Mouse (Mus musculus) macrophage (primary cell): ENCODE results near the gene Evx1. TPM values are rescaled to one million over a fixed set of nuclear protein-coding genes. Genes with fewer than 3 reads are reported as not detected.

Source experiments
- H3K27ac ChIP-seq: fragments of 350-480 bp; formaldehyde crosslinking; 2 replicates; pipeline ENCODE4 v1.9.0; 2021
- H3K36me3 ChIP-seq: fragments of 350-480 bp; formaldehyde crosslinking; 2 replicates; pipeline ENCODE4 v1.9.0; 2021; ENCODE audit errors: inconsistent target
- H3K4me3 ChIP-seq: fragments of 350-480 bp; formaldehyde crosslinking; 2 replicates; pipeline ENCODE4 v1.9.0; 2021; ENCODE audit errors: inconsistent target
- H3K79me2 ChIP-seq: fragments of 350-480 bp; formaldehyde crosslinking; 2 replicates; pipeline ENCODE4 v1.9.0; 2021; ENCODE audit errors: inconsistent target
- WGBS: methylation state at CpG from one replicate; pipeline ENCODE4 v1.1.7; 2026; ENCODE audit warnings: inconsistent platforms; ENCODE audit not compliant: missing documents; 5-methylcytosine and 5-hydroxymethylcytosine counted together
- polyA plus RNA-seq: library from polyadenylated mRNA; stranded (reverse); fragments of 250-400 nt; gene quantifications from 3 replicates; pipeline ENCODE4 v1.2.4, GENCODE M21; 2018; ENCODE audit warnings: inconsistent platforms
- total RNA-seq, 78 experiments: library from RNA; depleted of rRNA; stranded (reverse); fragments of 250-400 nt; gene quantifications; 1 replicate in 9 of 78; 2 replicates in 24 of 78; 3 replicates in 43 of 78; 4 replicates in 2 of 78; pipeline ENCODE4 v1.2.4; 2018; ENCODE audit warnings: inconsistent platforms in 56 of 78

Gene Evx1
- total RNA-seq (2018; cell fraction: chromatin; rRNA removed) = not detected
- total RNA-seq (2018; cell fraction: cytosol; rRNA removed) = not detected
- total RNA-seq (2018; cell fraction: nucleus; rRNA removed) = not detected
- polyA plus RNA-seq = not detected in 3 replicates

DNA sequence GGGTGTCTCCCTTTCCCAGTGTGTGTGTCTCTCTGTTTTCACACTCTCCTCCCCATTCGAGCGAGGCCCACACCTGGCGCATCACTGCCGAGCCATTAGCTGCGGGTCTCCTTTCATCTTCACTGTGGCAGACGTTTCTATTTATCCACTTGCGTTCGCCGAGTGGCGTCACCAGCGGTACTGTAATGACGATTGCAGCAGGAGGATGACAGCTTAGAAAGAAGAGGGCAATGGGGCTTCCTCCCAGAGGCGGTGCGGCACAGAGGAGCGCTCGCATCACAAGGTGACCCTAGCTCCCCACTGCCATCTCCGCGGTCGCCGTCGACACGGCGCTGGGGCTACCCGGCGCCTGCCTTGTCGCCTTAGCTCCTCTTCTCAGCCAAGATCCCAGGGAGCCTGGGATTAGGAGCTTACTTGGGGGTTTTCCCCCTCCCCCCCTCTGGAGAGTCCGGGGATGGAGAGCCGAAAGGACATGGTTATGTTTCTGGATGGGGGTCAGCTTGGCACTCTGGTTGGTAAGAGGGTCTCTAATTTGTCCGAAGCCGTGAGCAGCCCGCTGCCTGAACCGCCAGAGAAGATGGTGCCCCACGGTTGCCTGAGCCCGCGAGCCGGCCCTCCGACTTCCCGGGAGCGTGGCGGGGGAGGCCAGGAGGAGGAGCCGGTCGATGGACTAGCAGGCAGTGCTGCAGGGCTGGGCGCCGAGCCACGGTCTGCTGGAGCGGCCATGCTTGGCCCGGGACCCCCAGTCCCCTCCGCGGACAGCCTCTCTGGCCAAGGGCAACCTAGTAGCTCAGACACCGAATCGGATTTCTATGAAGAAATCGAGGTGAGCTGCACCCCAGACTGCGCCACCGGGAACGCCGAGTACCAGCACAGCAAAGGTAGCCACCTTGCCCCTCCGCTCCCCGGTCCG is at the start of gene Evx1:
Gene Evx1 (plus strand): TSS at position 108 of the 913 bp plus-strand sequence.
- H3K4me3 ChIP-seq = no peak within 1 kb of the TSS
- no peak within 1 kb of the TSS for H3K27ac ChIP-seq
- 6% methylated on average over 59 of the region's 59 CpGs for WGBS
- H3K36me3 ChIP-seq = no peaks in the 10 kb centered on the region
- H3K79me2 ChIP-seq = no peaks in the 10 kb centered on the region

DNA sequence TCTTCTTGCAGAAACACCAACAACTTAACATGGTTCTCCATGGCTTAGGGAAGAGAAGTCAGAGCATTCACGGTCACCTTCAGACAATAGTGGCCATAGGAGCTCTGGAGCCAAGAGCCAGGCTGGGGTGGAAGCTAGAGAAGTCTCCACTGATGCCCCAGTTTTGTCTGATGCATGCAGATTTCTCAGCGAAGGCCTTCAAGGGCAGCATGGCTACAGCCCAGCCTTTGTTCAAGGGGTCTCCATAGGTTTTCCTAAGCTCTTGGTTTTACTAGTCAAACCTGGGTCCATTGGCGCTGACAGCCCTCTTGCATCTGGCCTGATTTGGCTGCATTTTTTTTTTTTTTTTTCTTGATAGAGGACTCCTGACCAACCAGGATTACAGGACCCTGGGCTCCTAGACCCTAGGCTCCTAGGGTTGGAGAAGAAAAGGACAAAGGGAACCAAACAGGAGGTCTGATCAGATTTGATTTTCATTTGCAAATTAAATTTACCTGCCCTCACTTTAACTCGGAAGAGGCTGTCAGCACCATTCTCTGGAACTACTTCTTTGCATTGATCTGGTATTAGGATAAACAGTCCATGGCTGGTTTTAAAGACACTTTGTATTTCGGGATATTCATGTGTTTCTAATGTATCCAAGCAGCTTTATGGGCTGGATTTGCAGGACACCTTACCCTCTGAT is 49.0 kb upstream of the Evx1 start:
- H3K79me2 ChIP-seq = no peaks in the 10 kb centered on the region
- no peaks in the 10 kb centered on the region for H3K36me3 ChIP-seq
- H3K27ac ChIP-seq = no peak overlapping the region
- 20% methylated on average over 5 of the region's 5 CpGs for WGBS
- no peak overlapping the region for H3K4me3 ChIP-seq

DNA sequence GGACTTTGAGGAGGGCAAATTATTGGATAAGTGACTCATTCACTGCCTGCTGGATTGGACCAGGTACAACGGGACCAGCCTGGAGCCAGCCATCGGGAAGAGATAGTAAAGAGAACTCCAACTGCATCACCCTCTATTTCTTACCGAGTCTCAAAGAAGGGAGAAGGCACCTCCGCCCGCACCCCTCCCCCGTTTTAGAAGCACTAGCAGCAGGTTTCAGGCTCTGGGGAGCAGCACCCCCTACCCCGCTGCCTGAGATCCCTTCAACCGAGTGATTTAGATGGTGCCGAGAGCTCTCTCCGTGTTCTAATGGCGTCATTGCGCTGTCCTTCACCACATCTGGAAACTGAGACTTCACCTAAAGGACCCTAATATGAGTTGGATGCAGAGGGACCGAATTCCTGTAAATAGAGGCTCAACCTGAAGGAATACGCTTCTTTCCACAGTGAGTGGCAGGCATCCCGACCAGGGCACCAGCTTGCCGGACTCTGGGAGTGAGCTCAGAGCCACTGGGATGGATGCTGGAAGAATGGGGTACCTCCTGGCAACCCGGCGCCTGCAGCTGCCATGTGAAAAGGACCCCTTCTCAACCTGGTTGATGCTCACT is 47.9 kb upstream of the Evx1 start:
- 8% methylated on average over 18 of the region's 18 CpGs for WGBS
- Histone ChIP-seq H3K79me2 (no peaks in the 10 kb centered on the region), H3K27ac (no peak overlapping the region), H3K4me3 (no peak overlapping the region), H3K36me3 (no peaks in the 10 kb centered on the region)

DNA sequence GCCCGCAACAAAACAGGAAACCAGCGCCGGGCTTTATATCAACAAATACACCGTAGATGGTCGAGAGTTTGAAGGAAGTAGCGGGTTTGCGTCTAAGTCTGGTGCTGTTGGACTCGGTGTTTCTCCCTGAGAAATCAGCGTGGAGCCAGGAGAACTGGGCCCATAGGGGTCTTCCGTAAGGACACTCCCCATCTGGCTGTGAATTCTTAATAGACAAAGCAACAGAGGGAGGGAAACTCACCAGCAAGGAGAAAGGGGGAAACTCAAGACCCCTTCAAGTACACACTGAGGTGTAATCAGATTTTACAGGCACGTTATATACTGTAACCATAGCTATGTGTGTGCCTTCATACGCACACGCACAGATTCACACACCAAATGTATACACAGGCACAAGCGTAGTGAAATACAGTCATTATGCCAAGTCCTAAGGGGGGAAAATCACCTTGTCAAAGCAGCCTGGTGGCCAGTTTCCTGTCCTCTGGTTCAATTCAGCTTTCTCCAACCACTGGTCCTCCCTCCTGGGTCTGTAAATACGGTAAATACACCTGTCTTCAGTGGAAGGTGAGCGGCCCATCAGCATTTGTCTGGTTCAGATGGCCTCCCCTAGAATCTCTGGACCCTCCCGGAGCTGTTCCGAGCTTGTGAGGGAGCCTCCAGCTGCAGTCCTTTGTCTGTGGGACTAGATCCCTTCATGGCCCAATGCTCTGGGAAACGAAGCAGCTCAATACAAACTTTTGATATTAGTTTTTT is 47.2 kb upstream of the Evx1 start:
- Histone ChIP-seq H3K4me3 (no peak overlapping the region), H3K79me2 (no peaks in the 10 kb centered on the region), H3K27ac (no peak overlapping the region), H3K36me3 (no peaks in the 10 kb centered on the region)
- 3% methylated on average over 19 of the region's 19 CpGs for WGBS

DNA sequence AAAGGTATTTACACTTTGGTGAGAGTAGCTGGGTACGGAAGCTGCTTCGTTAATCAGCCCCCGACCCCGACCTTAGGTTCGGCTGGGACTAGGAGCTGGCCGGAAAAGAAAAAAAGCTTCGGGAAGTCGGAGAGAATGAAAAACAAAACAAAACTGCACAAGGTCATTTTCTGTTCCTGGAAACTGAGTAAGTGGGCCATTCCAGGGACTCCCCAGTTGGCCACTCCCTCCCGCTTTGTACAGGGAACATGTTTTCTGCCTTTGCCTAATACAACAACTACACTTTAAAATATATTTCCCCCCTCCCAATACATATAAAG is 46.7 kb upstream of the Evx1 start:
- Histone ChIP-seq H3K27ac (no peak overlapping the region), H3K79me2 (no peaks in the 10 kb centered on the region), H3K4me3 (no peak overlapping the region), H3K36me3 (no peaks in the 10 kb centered on the region)
- WGBS = 12% methylated on average over 9 of the region's 9 CpGs

DNA sequence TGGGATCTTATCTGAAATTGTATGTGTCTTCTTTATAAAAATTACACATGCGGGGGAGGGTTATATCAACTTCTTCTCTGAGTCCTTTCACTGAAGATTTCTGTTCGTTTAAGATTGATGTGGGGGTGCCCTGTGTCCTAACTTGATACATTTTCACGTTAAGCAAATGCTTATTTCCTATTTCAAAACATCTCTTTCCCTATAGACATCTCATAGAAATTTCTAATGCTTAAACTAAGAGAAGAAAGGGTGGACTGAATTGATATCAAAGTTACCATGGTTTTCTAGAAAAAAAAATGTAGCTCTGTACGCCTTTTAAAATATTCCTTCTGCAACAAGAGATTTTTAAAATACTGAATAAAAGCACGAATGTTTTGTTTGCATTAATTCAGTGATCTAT is 46.1 kb upstream of the Evx1 start:
- H3K36me3 ChIP-seq = no peaks in the 10 kb centered on the region
- H3K79me2 ChIP-seq = no peaks in the 10 kb centered on the region
- H3K27ac ChIP-seq = no peak overlapping the region
- no peak overlapping the region for H3K4me3 ChIP-seq
- 31% methylated on average over 5 of the region's 5 CpGs for WGBS

DNA sequence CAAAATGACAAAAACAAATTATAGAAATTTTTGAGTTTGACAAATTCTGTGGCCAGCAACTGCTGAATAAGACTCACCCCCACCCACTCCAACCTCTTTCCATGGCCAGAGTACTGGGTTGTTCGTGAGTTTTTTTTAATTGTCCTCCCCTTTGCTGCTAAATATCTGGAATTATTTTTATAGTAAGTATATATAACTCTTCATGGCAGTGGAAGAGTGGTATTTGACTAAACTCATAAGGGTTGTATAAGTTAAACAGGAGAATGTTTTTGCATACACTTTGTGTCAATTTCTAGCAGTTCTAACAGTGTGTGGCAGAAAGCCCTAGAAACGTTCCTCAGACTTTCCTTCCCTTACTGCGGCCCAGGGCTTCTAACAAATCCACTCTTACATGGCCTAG is 45.6 kb upstream of the Evx1 start:
- Histone ChIP-seq H3K27ac (no peak overlapping the region), H3K36me3 (no peaks in the 10 kb centered on the region), H3K79me2 (no peaks in the 10 kb centered on the region), H3K4me3 (no peak overlapping the region)
- 35% methylated on average over 3 of the region's 3 CpGs for WGBS

DNA sequence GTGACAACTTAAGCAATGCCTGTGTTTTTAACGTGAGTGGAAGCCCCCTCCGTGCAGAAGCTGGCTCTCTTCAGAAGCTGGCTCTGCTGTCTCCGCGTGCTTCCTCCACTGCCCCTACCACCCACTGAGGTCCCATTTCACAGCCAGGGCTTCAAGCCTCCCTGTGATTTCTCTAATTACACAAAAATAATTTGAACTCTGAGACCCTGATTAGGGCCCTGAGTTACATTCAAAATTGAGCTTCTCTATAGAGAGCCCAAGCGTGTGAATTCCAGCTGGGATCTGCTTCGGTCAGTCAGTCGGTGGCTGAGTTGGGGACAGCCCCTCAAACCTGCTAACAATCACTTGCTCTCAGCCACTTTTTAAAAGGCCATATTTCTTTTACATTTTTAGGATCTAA is 45.0 kb upstream of the Evx1 start:
- Histone ChIP-seq H3K27ac (no peak overlapping the region), H3K79me2 (no peaks in the 10 kb centered on the region), H3K36me3 (no peaks in the 10 kb centered on the region), H3K4me3 (no peak overlapping the region)
- 23% methylated on average over 7 of the region's 7 CpGs for WGBS

DNA sequence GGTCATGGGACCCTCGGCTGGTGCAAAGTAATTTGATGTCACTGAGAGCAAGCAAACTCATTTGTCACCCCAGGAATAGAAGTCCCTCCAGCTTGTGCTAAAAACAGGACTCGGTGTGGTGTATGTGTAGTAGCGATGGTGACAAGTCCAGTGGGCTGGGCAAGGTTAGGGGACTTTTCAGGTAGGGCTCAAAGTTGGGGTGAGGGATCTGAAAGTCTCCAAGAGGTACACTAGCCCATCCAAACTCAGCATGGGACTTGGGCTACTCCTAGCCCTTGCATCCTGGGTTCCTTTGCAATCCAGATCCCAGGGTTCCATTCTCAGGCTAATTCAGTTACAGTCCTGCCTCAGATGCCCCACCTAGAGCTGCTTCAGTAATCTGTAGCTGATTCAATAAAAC is 44.5 kb upstream of the Evx1 start:
- no peaks in the 10 kb centered on the region for H3K36me3 ChIP-seq
- no peak overlapping the region for H3K4me3 ChIP-seq
- no peaks in the 10 kb centered on the region for H3K79me2 ChIP-seq
- no peak overlapping the region for H3K27ac ChIP-seq
- 31% methylated on average over 3 of the region's 3 CpGs for WGBS

DNA sequence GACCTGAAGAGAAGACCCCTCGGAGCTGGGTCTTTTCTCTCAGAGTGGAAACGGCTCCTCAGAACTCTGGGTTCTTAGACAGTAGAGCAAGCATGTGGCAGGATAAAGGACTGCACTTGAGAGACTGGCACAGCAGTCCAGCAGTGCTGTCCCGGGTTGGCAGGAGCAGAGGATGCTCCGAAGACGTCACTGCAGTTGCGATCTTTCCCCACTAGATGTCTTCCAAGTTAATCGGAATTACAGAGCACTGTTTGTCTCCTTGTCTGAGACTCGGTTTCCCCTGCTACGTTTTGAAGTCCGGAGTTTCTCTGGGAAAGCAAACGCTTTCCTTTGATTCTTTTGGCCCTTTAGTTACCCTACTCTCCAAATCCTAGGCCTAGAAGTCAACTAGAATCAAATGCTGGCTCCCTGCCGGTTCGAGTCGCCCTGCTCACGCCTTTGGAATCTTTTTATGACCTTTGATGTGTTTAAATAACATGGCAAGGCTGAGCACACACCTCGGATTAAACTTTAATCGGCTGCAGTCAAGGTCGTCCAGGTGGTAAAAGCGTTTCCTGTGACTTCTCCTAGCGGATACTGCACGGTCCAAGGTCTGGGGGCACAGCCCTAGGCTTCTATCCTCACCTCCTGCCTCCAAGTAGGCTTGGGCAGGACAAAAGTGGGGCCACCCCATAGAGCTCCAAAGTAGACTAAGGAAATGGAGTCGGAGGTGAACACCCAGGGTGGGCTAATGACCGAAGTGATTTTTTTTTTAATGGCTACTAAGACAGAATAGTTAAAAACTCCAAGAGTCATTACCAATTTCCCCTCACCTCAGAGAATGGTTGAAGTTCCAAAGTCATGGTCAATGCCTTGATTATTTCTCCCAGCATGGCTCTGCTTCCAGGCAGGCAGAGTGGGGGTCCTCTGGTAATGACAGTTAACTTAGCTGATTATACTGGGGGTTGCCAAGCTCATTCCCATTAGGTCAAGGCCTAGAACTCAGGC is 42.5 kb upstream of the Evx1 start:
- Histone ChIP-seq H3K79me2 (no peaks in the 10 kb centered on the region), H3K36me3 (no peaks in the 10 kb centered on the region), H3K4me3 (no peak overlapping the region), H3K27ac (no peak overlapping the region)
- 24% methylated on average over 23 of the region's 23 CpGs for WGBS

DNA sequence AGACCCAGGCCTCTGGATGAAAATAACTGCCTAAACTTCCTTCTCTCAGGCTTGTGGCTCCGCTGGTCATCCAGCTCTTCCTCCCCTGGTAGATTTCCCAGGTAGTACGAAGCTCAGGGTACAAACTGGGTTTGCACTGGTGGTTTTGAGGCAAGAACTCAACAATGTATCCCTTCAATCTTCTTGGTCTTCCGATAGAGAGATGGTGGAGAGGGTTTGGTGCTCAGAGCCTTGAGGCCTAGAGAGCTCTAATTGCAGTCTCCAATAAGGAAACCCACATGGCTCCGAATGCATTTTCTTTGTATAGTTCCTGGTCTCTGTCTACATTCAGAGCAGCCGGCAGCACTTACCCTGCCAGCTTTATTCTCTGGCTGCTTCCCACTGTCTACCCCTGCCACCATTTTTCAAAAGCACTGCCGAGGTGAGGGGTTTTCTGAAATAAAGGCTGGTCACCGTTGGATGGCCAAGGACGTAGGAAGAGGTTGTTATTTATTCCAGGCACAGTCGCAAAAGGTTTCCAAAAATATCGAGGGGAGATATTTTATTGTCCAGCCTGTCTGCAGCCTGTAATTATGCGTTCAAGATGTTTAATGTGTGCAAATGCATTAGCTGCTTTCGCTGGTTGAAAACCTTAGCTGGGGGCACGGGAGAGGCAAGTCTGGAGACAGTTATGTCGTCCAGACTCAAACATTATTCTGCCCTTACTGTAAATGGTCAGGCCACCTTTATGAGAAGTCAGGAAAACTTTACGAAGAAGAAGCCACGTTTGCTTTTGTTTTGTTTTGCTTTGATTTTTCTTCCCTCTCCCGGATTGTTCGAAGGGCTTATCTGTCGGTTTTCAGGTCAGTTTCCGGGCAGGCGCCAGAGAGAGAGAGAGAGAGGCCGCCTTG is 40.3 kb upstream of the Evx1 start:
- Histone ChIP-seq H3K79me2 (no peaks in the 10 kb centered on the region), H3K36me3 (no peaks in the 10 kb centered on the region), H3K27ac (no peak overlapping the region), H3K4me3 (no peak overlapping the region)
- 37% methylated on average over 22 of the region's 22 CpGs for WGBS

DNA sequence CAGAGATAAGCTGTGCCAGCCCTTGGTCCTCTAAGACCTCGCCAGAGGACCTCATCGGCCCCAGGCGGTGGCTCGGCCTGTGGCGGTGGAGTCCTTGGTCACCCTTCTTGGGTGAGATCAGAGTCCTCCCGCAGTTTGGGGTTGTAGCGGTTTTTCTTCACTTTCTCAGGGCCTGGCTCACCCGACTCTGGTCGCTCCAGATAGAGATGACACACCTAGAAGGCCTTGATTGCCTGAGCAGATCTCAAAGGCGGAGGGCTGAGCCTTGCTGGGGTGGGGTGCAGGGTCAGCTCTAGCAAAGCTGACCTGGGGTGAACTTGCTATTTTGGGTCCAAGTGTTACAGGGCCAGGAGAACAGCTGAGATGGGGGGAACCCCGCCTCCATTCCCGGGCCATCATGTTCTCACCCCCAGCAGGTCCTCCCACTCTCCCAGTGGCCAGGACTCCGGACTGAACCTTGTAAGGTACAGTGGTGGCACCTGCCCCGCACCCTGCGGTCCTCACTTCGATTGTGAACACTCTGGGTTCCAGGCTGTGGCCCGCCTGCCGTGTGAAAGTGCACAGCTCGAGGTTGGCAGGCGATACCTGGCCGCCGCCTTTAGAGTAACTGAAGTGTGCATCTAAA is 39.5 kb upstream of the Evx1 start:
- no peak overlapping the region for H3K27ac ChIP-seq
- H3K4me3 ChIP-seq = no peak overlapping the region
- 24% methylated on average over 22 of the region's 22 CpGs for whole genome bisulfite sequencing

More for the DNA sequence above, 39.5 kb upstream of the Evx1 start:
- Histone ChIP-seq H3K36me3 (no peaks in the 10 kb centered on the region), H3K79me2 (no peaks in the 10 kb centered on the region)
